Mouse (Mus musculus): Measurements from ENCODE around the gene Etl4.
"Not testable (repeated sequence)": the region's sequence is repeated elsewhere in the genome, so short reads cannot be mapped to it uniquely, and the experiment has no call there.

Gene Etl4

GRCm38 (mm10) chr2:20324954-20325353, 415.4 kb downstream of the Etl4 start:
- DNase-seq (ENCODE audit: low spot score) = no peak

DNA sequence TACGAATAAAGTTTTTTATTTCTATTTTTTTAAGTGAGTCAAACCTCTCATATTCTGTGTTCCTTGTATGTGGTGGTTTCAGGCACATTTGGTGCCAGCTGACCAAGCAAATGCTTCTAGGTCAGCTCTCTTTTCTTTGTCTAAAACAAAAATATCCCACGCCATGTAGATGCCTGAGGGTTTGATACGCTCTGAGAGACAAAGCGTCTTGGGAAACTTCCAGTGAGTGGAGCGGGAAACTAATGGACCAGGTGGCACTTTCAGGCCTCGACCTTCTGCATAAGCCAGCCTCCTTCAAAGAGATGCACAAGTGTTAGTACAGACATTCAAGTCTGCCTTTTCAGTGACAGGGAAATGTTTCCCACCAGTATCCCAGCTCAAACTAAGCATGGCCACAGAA, 426.6 kb downstream of the Etl4 start:
- DNase-seq (ENCODE audit: low spot score) = no peak

- DNase-seq (ENCODE audit: low spot score) = no peak
These were observed 429.6 kb downstream of the Etl4 start for GRCm38 (mm10) chr2:20339016-20339734.

GRCm38 (mm10) chr2:20339919-20340318, 430.3 kb downstream of the Etl4 start:
- no peak for DNase-seq (ENCODE audit: low spot score)

DNA sequence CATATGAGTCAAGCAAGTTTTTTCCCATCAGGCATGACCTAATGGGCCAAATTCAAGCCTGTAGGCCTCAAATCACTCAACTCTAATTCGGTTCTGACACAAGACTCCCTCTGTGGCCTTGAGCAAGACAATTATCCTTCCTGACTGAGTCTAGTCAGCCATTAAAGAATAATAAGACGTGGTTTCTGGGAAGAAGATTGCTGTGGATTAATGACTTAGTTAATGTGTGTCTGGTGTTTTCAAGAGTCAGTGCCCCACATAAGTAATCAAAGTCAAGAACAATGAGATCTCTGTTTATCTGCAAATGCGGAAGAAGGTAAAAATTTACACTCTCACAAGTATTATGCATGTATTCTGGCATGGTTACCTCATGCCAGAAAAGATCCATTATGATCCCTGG, 437.3 kb downstream of the Etl4 start:
- DNase-seq (ENCODE audit: low spot score) = no peak

DNA sequence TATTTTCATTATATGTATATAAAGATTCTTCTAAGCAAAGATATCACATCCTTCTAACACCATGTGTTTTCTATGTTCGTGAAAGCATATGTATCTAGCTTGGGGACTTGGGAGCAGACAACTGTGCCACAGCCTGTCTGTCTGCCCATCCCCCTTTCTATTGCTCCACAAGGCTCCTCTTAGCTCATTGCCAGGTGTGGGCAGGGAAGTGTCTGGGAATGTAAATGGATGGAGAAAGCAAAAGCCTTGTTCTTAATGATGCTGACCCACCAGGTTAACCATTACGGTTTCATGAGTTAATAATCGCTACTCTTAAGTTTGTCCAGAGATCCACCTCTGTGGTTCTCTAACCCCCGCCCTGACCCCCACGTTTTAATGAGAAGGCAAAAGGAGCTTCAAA, 439.7 kb downstream of the Etl4 start:
- DNase-seq (ENCODE audit: low spot score) = no peak

- no peak for DNase-seq (ENCODE audit: low spot score)
These were observed 443.2 kb downstream of the Etl4 start for GRCm38 (mm10) chr2:20352796-20353195.

DNA sequence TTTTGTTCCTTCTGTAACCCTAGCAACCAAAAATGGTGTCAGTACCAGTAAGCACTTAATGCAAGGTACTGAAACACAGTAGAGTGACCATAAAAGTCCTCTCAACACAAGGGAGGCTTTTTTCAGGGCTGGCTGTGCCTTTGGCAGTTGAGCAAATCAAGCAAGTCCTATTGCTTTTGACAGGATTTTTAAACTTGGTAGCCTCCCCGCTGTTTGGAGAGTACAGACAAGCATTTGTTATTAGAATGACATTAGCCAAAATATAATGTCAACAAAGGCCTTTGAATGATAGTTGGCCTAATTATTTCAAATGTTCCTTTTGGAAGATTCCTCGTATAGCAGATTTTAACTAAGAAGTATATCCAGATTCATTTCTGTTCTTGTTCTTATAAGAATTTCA, 467.4 kb downstream of the Etl4 start:
- no peak for DNase-seq (ENCODE audit: low spot score)

DNA sequence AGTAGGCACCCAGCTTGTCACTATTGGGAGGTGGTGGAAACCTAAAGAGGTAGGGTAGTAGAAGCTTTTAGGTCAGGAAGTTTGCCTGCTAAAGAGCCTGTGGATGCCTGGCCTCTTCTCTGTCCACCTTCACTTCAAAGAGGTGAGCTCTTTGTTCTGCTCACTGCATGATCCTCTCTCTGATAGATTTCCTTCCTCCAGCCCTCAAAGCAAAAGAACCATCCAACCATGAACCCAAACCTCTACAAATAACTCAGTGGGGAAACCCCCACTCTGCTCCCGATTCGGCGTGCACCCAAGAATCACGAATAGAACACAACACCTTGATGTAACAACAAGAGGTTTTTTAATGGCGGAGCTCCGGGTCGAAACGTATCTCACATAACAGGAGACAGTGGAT, 471.3 kb downstream of the Etl4 start:
- DNase-seq (ENCODE audit: low spot score) = not testable (repeated sequence)

DNA sequence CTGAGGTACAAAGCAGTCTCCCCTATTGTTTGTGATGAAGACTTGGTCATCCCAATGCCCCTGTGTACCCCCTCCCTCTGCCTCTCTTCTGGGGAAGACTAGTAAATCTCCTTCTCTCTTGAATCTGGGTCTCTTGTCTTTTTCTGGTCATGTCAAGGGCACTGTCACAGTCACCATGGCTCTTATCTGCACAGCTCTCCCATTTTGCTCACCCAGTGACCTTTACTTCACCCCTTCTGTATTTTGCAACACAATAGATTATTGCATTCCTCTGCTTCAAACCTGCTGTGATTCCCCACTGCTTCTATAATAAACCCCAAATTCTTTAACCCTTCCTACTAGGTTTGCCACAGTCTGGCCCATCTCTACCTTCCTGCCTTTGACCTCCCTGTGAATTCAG, 484.5 kb downstream of the Etl4 start:
- DNase-seq (ENCODE audit: low spot score) = no peak

- DNase-seq (ENCODE audit: low spot score) = no peak
These were observed 487.4 kb downstream of the Etl4 start for GRCm38 (mm10) chr2:20396978-20397377.

GRCm38 (mm10) chr2:20400556-20400955, 491.0 kb downstream of the Etl4 start:
- DNase-seq (ENCODE audit: low spot score) = no peak

DNA sequence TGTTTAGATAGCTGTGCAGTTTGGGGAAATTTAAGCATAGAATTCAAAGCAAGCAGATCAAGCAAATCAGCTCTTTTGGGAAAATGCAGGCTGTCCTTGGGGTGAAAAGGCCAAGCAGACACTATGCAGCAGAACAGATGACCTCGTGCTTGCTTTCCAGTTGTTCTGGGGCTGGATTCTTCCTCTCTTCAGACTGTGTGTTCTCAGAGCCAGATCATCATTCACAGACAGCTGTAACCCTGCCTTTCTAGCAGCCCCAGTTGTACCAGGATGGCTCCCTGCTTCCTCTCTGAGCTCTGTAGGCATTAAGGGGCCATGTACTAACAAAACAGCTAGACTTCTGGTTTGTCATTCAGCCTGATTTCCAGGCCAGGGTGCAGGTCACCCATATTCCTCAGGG, 494.8 kb downstream of the Etl4 start:
- DNase-seq (ENCODE audit: low spot score) = no peak

GRCm38 (mm10) chr2:20407101-20407500, 497.5 kb downstream of the Etl4 start:
- DNase-seq (ENCODE audit: low spot score) = no peak

GRCm38 (mm10) chr2:20414856-20415255, 505.3 kb downstream of the Etl4 start:
- no peak for DNase-seq (ENCODE audit: low spot score)

- no peak for DNase-seq (ENCODE audit: low spot score)
These were observed 507.5 kb downstream of the Etl4 start for GRCm38 (mm10) chr2:20416934-20417614.

DNA sequence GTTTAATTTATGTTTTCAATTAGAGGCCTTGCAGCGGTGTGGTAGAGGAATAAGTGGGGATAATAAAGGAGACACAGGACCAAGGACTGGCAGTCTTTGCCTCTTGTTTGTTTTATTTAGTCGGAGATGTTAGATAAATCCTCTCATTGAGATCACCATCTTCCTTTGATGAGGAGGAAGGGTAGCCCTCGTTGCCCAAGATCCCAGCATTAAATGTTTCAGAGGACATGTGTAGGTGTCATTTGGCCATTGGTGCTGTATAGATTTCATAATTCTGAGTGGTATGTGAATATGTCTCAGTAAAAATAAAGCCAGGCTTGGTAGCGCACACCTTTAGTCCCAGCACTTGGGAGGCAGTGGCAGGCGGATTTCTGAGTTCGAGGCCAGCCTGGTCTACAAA, 508.4 kb downstream of the Etl4 start:
- DNase-seq (ENCODE audit: low spot score) = no peak

DNA sequence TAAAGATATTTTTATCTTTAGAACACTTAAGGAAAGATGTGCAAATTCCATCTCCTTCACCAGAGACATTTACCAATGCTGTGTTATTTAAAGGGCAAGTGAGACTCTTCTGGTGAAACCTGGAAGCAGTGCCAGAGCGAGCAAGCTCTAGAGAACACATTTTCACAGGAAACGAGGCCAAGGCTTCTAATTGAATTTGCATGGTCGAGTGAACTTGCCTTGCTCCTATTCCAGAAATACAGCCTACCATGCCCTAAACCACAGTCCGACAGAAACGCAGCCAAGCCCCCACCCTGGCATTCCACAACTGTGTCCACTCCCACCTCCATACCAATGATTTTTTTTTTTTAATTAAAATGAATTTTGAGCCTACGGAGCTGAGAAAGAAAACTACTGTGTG, 510.4 kb downstream of the Etl4 start:
- DNase-seq (ENCODE audit: low spot score) = no peak

DNA sequence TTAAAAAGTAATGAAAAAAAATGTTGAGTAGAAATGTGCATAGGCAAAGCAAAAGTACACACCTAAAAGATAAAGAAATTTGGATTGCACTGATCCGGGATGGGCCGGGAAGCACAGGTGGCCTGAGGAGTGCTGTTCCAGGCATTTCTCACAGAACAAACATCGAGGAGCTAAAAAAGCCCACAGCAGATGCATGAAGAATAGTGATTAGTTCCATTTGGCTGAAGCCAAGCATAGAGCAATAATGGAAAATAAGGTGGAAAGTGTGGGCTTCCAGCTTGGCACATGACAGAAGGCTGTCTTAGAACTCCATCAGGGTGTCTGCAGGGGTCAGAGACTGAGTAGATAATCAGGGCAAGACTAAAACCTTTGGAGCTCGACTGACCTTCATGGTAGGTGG, 512.7 kb downstream of the Etl4 start:
- no peak for DNase-seq (ENCODE audit: low spot score)

DNA sequence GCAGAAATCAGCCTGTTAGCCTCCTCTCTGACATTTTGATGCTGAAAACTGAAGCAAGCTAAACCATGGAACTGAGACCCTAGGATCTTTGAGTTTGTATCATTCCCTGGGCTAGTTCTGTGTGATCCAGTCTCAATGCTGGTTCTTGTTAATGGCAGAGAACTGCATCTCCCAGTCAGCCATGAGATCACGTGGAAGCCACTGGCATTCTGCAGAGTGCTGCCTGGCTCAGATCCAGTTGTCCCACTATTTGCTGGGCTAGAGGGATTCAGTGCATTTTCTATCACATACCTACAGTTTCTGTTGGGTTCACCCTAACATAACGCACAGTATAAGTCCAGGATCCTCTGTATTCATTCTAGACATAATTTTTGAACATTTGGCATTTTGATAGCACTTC, 524.1 kb downstream of the Etl4 start:
- no peak for DNase-seq (ENCODE audit: low spot score)

DNA sequence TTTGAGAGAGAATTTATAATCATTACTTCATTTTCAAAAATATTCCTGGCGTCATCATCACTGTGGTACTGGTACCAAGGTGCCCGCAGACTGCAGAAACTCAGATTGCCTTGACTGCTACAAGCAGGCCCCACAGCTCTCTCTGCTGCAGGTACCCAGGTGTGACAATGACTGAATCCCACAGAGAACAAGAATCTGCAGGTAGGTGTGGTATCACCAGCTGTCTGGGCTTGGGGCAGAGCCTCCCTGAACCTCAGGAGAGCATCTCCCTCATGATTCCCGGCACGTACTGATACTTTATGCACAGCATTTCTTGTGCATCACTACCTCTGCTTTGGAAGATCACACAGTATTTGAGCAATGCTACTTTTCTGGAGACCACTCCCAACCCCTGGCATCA, 526.0 kb downstream of the Etl4 start:
- DNase-seq (ENCODE audit: low spot score) = no peak

GRCm38 (mm10) chr2:20442731-20443130, 533.2 kb downstream of the Etl4 start:
- DNase-seq (ENCODE audit: low spot score) = no peak

GRCm38 (mm10) chr2:20443671-20444440, 534.3 kb downstream of the Etl4 start:
- DNase-seq (ENCODE audit: low spot score) = no peak

Measured in ovary, adult 18-20 months (tissue).